Comparison of ENCODE assay signal across 27 mouse cellular contexts in the genomic region with DNA sequence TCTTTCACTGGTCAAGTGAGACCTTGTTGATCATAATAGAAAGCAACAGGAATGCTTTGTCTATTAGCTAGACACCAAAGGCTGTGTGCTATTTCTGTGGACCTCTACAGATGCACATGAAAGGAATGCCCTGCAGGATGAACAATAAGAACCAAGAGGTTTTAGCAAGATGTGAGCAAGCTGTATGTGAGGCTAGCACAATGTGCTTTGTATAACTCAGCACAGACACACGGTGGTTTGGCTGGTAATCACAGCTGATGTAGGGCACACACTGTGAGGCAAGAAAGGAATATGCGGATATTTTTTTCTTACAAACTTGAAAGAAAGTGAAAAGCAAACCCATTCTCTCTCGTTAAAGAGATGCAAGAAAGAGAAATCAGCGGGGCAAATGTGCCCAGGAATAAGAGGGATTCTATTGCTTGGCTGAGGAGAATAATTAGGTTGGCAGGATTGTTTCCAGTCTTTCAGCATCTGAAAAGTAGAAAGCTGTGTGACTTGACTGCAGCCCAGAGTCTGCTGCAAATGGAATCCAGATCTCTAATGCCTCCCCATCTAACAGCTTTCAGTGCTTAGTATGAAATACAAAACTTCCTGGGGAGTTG.
A peak's percentile ranks its signal among the peaks of the same experiment; 100 is the strongest.
DNase-seq lines count a peak whose midpoint lies in the region; ATAC-seq and TF ChIP-seq lines count a peak whose summit lies in the region.
"Had no signal": no experiment of that assay in that cellular context is flagged by ENCODE, and none has a peak within 500 bp of the region (broad histone marks: within the 10 kb centered on the region; RNA-seq: fewer than 3 reads in every experiment).

No protein-coding gene starts in this region.

- H3K9me3 ChIP-seq in forebrain, embryonic 14.5 days (replicated peaks; ENCODE audit: control insufficient read depth, low read length) = no peaks in the 10 kb centered on the region
- H3K9me3 ChIP-seq in midbrain, embryonic 14.5 days (ENCODE audit: control insufficient read depth, low read length) = no peaks in the 10 kb centered on the region
- H3K9me3 ChIP-seq: embryonic facial prominence, embryonic 15.5 days; heart, embryonic 13.5 days; hindbrain, embryonic 13.5 days; neural tube, embryonic 15.5 days; stomach, embryonic 15.5 days had no signal

- peaks cover 4% of the 10 kb centered on the region; the same call in 1 of the 2 replicates for H3K4me1 ChIP-seq in forebrain, embryonic 14.5 days (ENCODE audit: control insufficient read depth, insufficient read depth, low read length)
- H3K4me1 ChIP-seq in midbrain, embryonic 14.5 days (ENCODE audit: control insufficient read depth, insufficient read depth, low read length) = no peaks in the 10 kb centered on the region
- no peaks in the 10 kb centered on the region for H3K4me1 ChIP-seq in lung, adult 2 months (ENCODE audit: control insufficient read depth, insufficient read depth, low read length)
- H3K4me1 ChIP-seq: embryonic facial prominence, embryonic 15.5 days; heart, embryonic 13.5 days; hindbrain, embryonic 13.5 days; neural tube, embryonic 15.5 days; stomach, embryonic 15.5 days had no signal

- ATAC-seq in forebrain, embryonic 14.5 days = peak; percentile 78; the same call in 1 of the 2 replicates
- ATAC-seq in midbrain, embryonic 14.5 days (ENCODE audit: low FRiP score, low TSS enrichment) = no peak
- ATAC-seq: inflammation-experienced regulatory T-cells, adult 6 months; liver, postnatal 0 days; Patski had no signal

- no peak for TF ChIP-seq CTCF in brain, embryonic 14.5 days (IDR thresholded peaks at IDR 0.05; ENCODE audit: borderline replicate concordance, extremely low read depth, insufficient read depth, insufficient read length)
- no peak for TF ChIP-seq CTCF in lung, adult 2 months (IDR thresholded peaks at IDR 0.05; ENCODE audit: insufficient read depth, low read length)

- no peaks in the 10 kb centered on the region for H3K36me3 ChIP-seq in forebrain, embryonic 14.5 days (ENCODE audit: control insufficient read depth, insufficient read depth, low read length)
- H3K36me3 ChIP-seq in midbrain, embryonic 14.5 days (ENCODE audit: control insufficient read depth, insufficient read depth, low read length) = no peaks in the 10 kb centered on the region
- H3K36me3 ChIP-seq: embryonic facial prominence, embryonic 15.5 days; heart, embryonic 13.5 days; hindbrain, embryonic 13.5 days; neural tube, embryonic 15.5 days; stomach, embryonic 15.5 days had no signal

- H3K4me2 ChIP-seq in forebrain, embryonic 14.5 days (ENCODE audit: low read length) = no peak overlapping the region
- H3K4me2 ChIP-seq in midbrain, embryonic 14.5 days (ENCODE audit: low read length) = no peak overlapping the region
- H3K4me2 ChIP-seq: embryonic facial prominence, embryonic 15.5 days; heart, embryonic 13.5 days; hindbrain, embryonic 13.5 days; neural tube, embryonic 15.5 days; stomach, embryonic 15.5 days had no signal

- peak; percentile 3 for DNase-seq in embryo, embryonic 10.5 days (ENCODE audit: low spot score)
- no peak for DNase-seq in embryo, embryonic 10 days (ENCODE audit: low spot score)
- peak; percentile 78 for DNase-seq in brain, embryonic 14.5 days (ENCODE audit: low read depth)
- peak; percentile 58 for DNase-seq in forebrain, embryonic 14.5 days (ENCODE audit: low spot score)
- peak; percentile 6 for DNase-seq in midbrain, embryonic 14.5 days
- DNase-seq in urinary bladder, postnatal 10 days (ENCODE audit: low spot score) = no peak
- DNase-seq in lung, adult 2 months = no peak
- DNase-seq in ovary, adult 18-20 months (ENCODE audit: low spot score) = no peak
- DNase-seq: adrenal gland, postnatal 10 days; cerebellum, adult 18-20 months; cerebellum, postnatal 36 days; gastrocnemius, adult 2 months; kidney, adult 8-10 months; kidney, postnatal 25 days; left cerebral cortex, postnatal 4 days; liver; liver, postnatal 0 days; lung, postnatal 36 days; thymus, adult 18-20 months had no signal

- 4% methylated on average over 4 of the region's 4 CpGs for WGBS in forebrain, embryonic 14.5 days
- 14% methylated on average over 4 of the region's 4 CpGs for WGBS in midbrain, embryonic 14.5 days
- 49% methylated on average over 4 of the region's 4 CpGs for whole genome bisulfite sequencing in lung, adult 2 months

- H3K27me3 ChIP-seq in forebrain, embryonic 14.5 days (replicated peaks; ENCODE audit: control insufficient read depth, insufficient read depth, low read length) = no peaks in the 10 kb centered on the region
- H3K27me3 ChIP-seq in midbrain, embryonic 14.5 days (ENCODE audit: control insufficient read depth, insufficient read depth, low read length) = no peaks in the 10 kb centered on the region
- H3K27me3 ChIP-seq: embryonic facial prominence, embryonic 15.5 days; heart, embryonic 13.5 days; hindbrain, embryonic 13.5 days; neural tube, embryonic 15.5 days; Patski; stomach, embryonic 15.5 days had no signal

- no peak overlapping the region for H3K9ac ChIP-seq in forebrain, embryonic 14.5 days (ENCODE audit: low read length)
- H3K9ac ChIP-seq in midbrain, embryonic 14.5 days (replicated peaks; ENCODE audit: low read length) = no peak overlapping the region
- H3K9ac ChIP-seq: embryonic facial prominence, embryonic 15.5 days; heart, embryonic 13.5 days; hindbrain, embryonic 13.5 days; liver, postnatal 0 days; neural tube, embryonic 15.5 days; stomach, embryonic 15.5 days had no signal

- TF ChIP-seq POLR2A in brain, embryonic 14.5 days (IDR thresholded peaks at IDR 0.05; ENCODE audit: borderline replicate concordance, extremely low read depth, insufficient read depth, insufficient read length, poor library complexity, severe bottlenecking) = no peak
- TF ChIP-seq POLR2A in lung, adult 2 months (IDR thresholded peaks at IDR 0.05; ENCODE audit: borderline replicate concordance, extremely low read depth, low read depth, low read length) = no peak

- H3K4me3 ChIP-seq in forebrain, embryonic 14.5 days (ENCODE audit: low read depth, low read length) = no peak overlapping the region
- H3K4me3 ChIP-seq in midbrain, embryonic 14.5 days (replicated peaks; ENCODE audit: low read depth, low read length) = no peak overlapping the region
- H3K4me3 ChIP-seq in lung, adult 2 months (replicated peaks; ENCODE audit: extremely low read depth, low read depth, low read length) = no peak overlapping the region
- H3K4me3 ChIP-seq: embryonic facial prominence, embryonic 15.5 days; gastrocnemius, adult 2 months; heart, embryonic 13.5 days; hindbrain, embryonic 13.5 days; left cerebral cortex, adult 2 months; neural tube, embryonic 15.5 days; stomach, embryonic 15.5 days had no signal

- H3K27ac ChIP-seq in forebrain, embryonic 14.5 days (ENCODE audit: low read depth, low read length) = no peak overlapping the region
- H3K27ac ChIP-seq in midbrain, embryonic 14.5 days (replicated peaks; ENCODE audit: low read depth, low read length) = no peak overlapping the region
- H3K27ac ChIP-seq: embryonic facial prominence, embryonic 15.5 days; gastrocnemius, adult 2 months; heart, embryonic 13.5 days; hindbrain, embryonic 13.5 days; left cerebral cortex, adult 2 months; neural tube, embryonic 15.5 days; stomach, embryonic 15.5 days had no signal

Comparison
In these comparisons a context has a peak if more than half of its experiments do, and no peak if none do; other contexts are left out.
1. DNase-seq: peak in embryo, embryonic 10.5 days (single experiment), brain, embryonic 14.5 days (single experiment), forebrain, embryonic 14.5 days (single experiment) and midbrain, embryonic 14.5 days (single experiment); none in embryo, embryonic 10 days (single experiment), urinary bladder, postnatal 10 days (single experiment), lung, adult 2 months (single experiment) and ovary, adult 18-20 months (single experiment).